Mouse (Mus musculus): Measurements from ENCODE around the gene Donson.

DNA sequence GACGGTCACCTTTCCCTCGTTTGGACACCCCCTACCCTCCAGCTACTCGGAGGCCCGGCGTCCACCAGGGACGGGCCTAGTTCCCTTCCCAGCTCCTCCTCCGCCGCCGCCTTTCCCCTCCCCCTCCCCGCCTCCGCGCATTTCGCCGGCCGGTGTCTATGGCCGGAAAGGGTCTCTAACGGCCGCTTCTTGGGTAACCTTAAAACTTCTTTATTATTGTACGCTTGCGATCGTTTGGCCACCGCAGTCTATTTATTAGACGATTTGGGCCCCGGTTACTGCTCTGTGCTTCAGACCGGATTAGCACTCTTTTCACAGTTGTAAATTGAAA lies 40.4 kb downstream of the Donson start:
- no peak for TF ChIP-seq CEBPB (IDR thresholded peaks at IDR 0.05; ENCODE audit: low read depth)
- no peak for TF ChIP-seq CTCF (IDR thresholded peaks at IDR 0.05; ENCODE audit: control insufficient read depth, insufficient read depth, insufficient read length)
- TF ChIP-seq MYOG (IDR thresholded peaks at IDR 0.05; ENCODE audit: control insufficient read depth, extremely low read depth, insufficient read length): no peak
- no peak for TF ChIP-seq MYOD1 (IDR thresholded peaks at IDR 0.05; ENCODE audit: control insufficient read depth, insufficient read length, low read depth)

Data from C2C12 (cell line).